Mouse (Mus musculus): ENCODE measurements around the gene Hoxa3. TPM values are rescaled to one million over a fixed set of nuclear protein-coding genes. Genes with fewer than 3 reads are reported as not detected.

Hoxa3 gene
- polyA plus RNA-seq, 1 experiment, result not detected

GRCm38 (mm10) chr6:52163366-52164031 lies 49.6 kb downstream of the Hoxa3 start:
- Histone ChIP-seq H3K4me3 (ENCODE audit: insufficient read depth, low read length) (no peak overlapping the region), H3K27ac (ENCODE audit: insufficient read depth, low read depth, low read length) (no peak overlapping the region), H3K4me1 (ENCODE audit: control insufficient read depth, insufficient read depth, low read length) (peaks cover 20% of the 10 kb centered on the region)
- no peak for TF ChIP-seq POLR2A (IDR thresholded peaks at IDR 0.05; ENCODE audit: borderline replicate concordance, low read depth, low read length)
- no peak for TF ChIP-seq CTCF (IDR thresholded peaks at IDR 0.05; ENCODE audit: low read depth, low read length)

GRCm38 (mm10) chr6:52162611-52163365 lies 50.3 kb downstream of the Hoxa3 start:
- no peak overlapping the region for H3K4me3 ChIP-seq (ENCODE audit: insufficient read depth, low read length)
- no peak overlapping the region for H3K27ac ChIP-seq (ENCODE audit: insufficient read depth, low read depth, low read length)

GRCm38 (mm10) chr6:52162093-52162380 lies 51.1 kb downstream of the Hoxa3 start:
- TF ChIP-seq CTCF (IDR thresholded peaks at IDR 0.05; ENCODE audit: low read depth, low read length), result no peak
- no peak for TF ChIP-seq POLR2A (IDR thresholded peaks at IDR 0.05; ENCODE audit: borderline replicate concordance, low read depth, low read length)
- no peak overlapping the region for H3K27ac ChIP-seq (ENCODE audit: insufficient read depth, low read depth, low read length)
- H3K4me3 ChIP-seq (ENCODE audit: insufficient read depth, low read length), result no peak overlapping the region
- peaks cover 25% of the 10 kb centered on the region for H3K4me1 ChIP-seq (ENCODE audit: control insufficient read depth, insufficient read depth, low read length)

More at GRCm38 (mm10) chr6:52162611-52163365, 50.3 kb downstream of the Hoxa3 start:
- TF ChIP-seq POLR2A (IDR thresholded peaks at IDR 0.05; ENCODE audit: borderline replicate concordance, low read depth, low read length) (no peak), CTCF (IDR thresholded peaks at IDR 0.05; ENCODE audit: low read depth, low read length) (no peak)
- H3K4me1 ChIP-seq (ENCODE audit: control insufficient read depth, insufficient read depth, low read length), result peaks cover 20% of the 10 kb centered on the region

- TF ChIP-seq CTCF (IDR thresholded peaks at IDR 0.05; ENCODE audit: low read depth, low read length), result no peak
- TF ChIP-seq POLR2A (IDR thresholded peaks at IDR 0.05; ENCODE audit: borderline replicate concordance, low read depth, low read length), result no peak
- Histone ChIP-seq H3K27ac (ENCODE audit: insufficient read depth, low read depth, low read length) (no peak overlapping the region), H3K4me1 (ENCODE audit: control insufficient read depth, insufficient read depth, low read length) (peaks cover 25% of the 10 kb centered on the region), H3K4me3 (ENCODE audit: insufficient read depth, low read length) (no peak overlapping the region)
Measured at GRCm38 (mm10) chr6:52161336-52162092, 51.6 kb downstream of the Hoxa3 start.

GRCm38 (mm10) chr6:52160511-52161335 lies 52.4 kb downstream of the Hoxa3 start:
- TF ChIP-seq POLR2A (IDR thresholded peaks at IDR 0.05; ENCODE audit: borderline replicate concordance, low read depth, low read length), result no peak
- TF ChIP-seq CTCF (IDR thresholded peaks at IDR 0.05; ENCODE audit: low read depth, low read length), result no peak
- H3K4me3 ChIP-seq (ENCODE audit: insufficient read depth, low read length), result peak overlapping the region; percentile 59
- peaks cover 25% of the 10 kb centered on the region for H3K4me1 ChIP-seq (ENCODE audit: control insufficient read depth, insufficient read depth, low read length)
- peak overlapping the region; percentile 82 for H3K27ac ChIP-seq (ENCODE audit: insufficient read depth, low read depth, low read length)

- Histone ChIP-seq H3K4me3 (ENCODE audit: insufficient read depth, low read length) (peak overlapping the region; percentile 82), H3K27ac (ENCODE audit: insufficient read depth, low read depth, low read length) (peak overlapping the region; percentile 87), H3K4me1 (ENCODE audit: control insufficient read depth, insufficient read depth, low read length) (peaks cover 25% of the 10 kb centered on the region)
- TF ChIP-seq POLR2A (IDR thresholded peaks at IDR 0.05; ENCODE audit: borderline replicate concordance, low read depth, low read length) (no peak), CTCF (IDR thresholded peaks at IDR 0.05; ENCODE audit: low read depth, low read length) (no peak)
Measured at GRCm38 (mm10) chr6:52159979-52160378, 53.2 kb downstream of the Hoxa3 start.

- Histone ChIP-seq H3K4me3 (ENCODE audit: insufficient read depth, low read length) (peak overlapping the region; percentile 82), H3K4me1 (ENCODE audit: control insufficient read depth, insufficient read depth, low read length) (peaks cover 25% of the 10 kb centered on the region), H3K27ac (ENCODE audit: insufficient read depth, low read depth, low read length) (peak overlapping the region; percentile 87)
- TF ChIP-seq POLR2A (IDR thresholded peaks at IDR 0.05; ENCODE audit: borderline replicate concordance, low read depth, low read length) (no peak), CTCF (IDR thresholded peaks at IDR 0.05; ENCODE audit: low read depth, low read length) (no peak)
Measured at GRCm38 (mm10) chr6:52159164-52159761, 53.9 kb downstream of the Hoxa3 start.

- TF ChIP-seq POLR2A (IDR thresholded peaks at IDR 0.05; ENCODE audit: borderline replicate concordance, low read depth, low read length) (no peak), CTCF (IDR thresholded peaks at IDR 0.05; ENCODE audit: low read depth, low read length) (no peak)
- Histone ChIP-seq H3K4me1 (ENCODE audit: control insufficient read depth, insufficient read depth, low read length) (peaks cover 25% of the 10 kb centered on the region), H3K27ac (ENCODE audit: insufficient read depth, low read depth, low read length) (peak within 1 kb of the TSS; percentile 87), H3K4me3 (ENCODE audit: insufficient read depth, low read length) (peak within 1 kb of the TSS; percentile 82)
Measured at GRCm38 (mm10) chr6:52158276-52159051, 54.7 kb downstream of the Hoxa3 start, which contains the start of gene Hoxa1. Gene Hoxa1 (minus strand): TSS chr6:52158317.
